Mouse (Mus musculus) CH12.LX (cell line): ENCODE data around the gene Psmd7.

Experiments
- CTCF ChIP-seq, 2 experiments: IDR thresholded peaks in 1 of 2; conservative IDR thresholded peaks in 1 of 2; 2 replicates each; pipeline ENCODE4 v1.5.1; 2011 to 2012; ENCODE audit warnings: low read depth in 2 of 2, low read length in 2 of 2, improper control_type of control experiment in 1 of 2, inconsistent platforms in 1 of 2, mild to moderate bottlenecking in 1 of 2, moderate library complexity in 1 of 2
- EP300 ChIP-seq: IDR thresholded peaks from 2 replicates; pipeline ENCODE4 v1.6.1; 2011; ENCODE audit warnings: low read length, improper control_type of control experiment
- MAZ ChIP-seq: IDR thresholded peaks from 2 replicates; pipeline ENCODE4 v1.6.1; 2012; ENCODE audit warnings: low read depth, mild to moderate bottlenecking, inconsistent platforms, low read length, improper control_type of control experiment, moderate library complexity

DNA sequence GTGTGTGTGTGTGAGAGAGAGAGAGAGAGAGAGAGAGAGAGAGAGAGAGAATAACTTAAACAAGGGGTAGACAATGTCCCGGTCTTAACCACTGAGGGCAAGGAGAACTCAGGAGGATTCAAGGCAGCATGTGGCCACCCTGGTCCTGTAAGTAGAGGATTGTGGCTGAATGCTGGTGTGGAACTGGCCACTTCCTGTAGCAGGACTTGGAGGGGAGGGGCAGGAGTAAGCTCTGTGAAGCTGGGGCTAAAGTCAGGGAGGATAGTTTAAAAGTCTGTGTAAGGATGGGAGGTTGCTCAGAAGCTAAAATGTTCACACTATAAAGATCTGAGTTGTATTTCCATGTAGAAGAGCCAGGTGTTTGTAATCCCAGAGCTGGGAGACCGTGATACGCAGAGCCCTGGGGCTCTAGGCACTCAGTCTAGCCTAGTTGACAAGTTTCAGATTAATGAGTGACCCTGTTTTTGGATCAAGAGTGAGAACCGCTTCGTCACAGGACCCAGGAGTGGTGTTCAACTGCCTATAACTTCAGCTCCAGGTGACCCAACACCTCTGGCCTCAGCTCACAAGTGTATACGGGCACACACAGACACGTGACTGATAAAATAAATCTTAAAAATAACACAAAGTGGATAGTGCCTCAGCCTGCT lies 16.7 kb downstream of the Psmd7 start:
- TF ChIP-seq EP300 (no peak), CTCF (conservative IDR thresholded peaks at IDR 0.05 in 1 of 2, IDR thresholded peaks at IDR 0.05 in 1 of 2; ENCODE audit: low read depth in 2 of 2, low read length in 2 of 2) (no peak), MAZ (no peak)
